Comparison of ENCODE assay signal across 7 mouse cellular contexts in genomic region chr8:8488191-8488694, GRCm38 (mm10).
A peak's percentile ranks its signal among the peaks of the same experiment; 100 is the strongest.
DNase-seq lines count a peak whose midpoint lies in the region; ATAC-seq and TF ChIP-seq lines count a peak whose summit lies in the region.

No protein-coding gene starts in this region.

- TF ChIP-seq CTCF in embryonic fibroblast, embryonic 13.5 days (IDR thresholded peaks at IDR 0.05; ENCODE audit: borderline replicate concordance, insufficient read depth, low read length), result no peak

- H3K36me3 ChIP-seq in lung, embryonic 16.5 days (ENCODE audit: control insufficient read depth, insufficient read depth, low read length), result no peaks in the 10 kb centered on the region
- H3K36me3 ChIP-seq in intestine, embryonic 15.5 days, result no peaks in the 10 kb centered on the region
- no peaks in the 10 kb centered on the region for H3K36me3 ChIP-seq in stomach, embryonic 14.5 days (ENCODE audit: control insufficient read depth, insufficient read depth, low read length)

- peak overlapping the region; percentile 37 for H3K4me2 ChIP-seq in lung, embryonic 16.5 days (ENCODE audit: low read depth, low read length)
- peak overlapping the region; percentile 43 for H3K4me2 ChIP-seq in intestine, embryonic 15.5 days (replicated peaks)
- H3K4me2 ChIP-seq in stomach, embryonic 14.5 days (replicated peaks; ENCODE audit: low read depth, low read length), result peak overlapping the region; percentile 11; the same call in 1 of the 2 replicates

- no peak overlapping the region for H3K4me3 ChIP-seq in lung, embryonic 16.5 days (ENCODE audit: low read length)
- no peak overlapping the region for H3K4me3 ChIP-seq in embryonic fibroblast, embryonic 13.5 days (ENCODE audit: insufficient read depth, low read length)
- no peak overlapping the region for H3K4me3 ChIP-seq in intestine, embryonic 15.5 days (replicated peaks)
- H3K4me3 ChIP-seq in stomach, embryonic 14.5 days (ENCODE audit: low read depth, low read length), result no peak overlapping the region

- no peaks in the 10 kb centered on the region for H3K9me3 ChIP-seq in lung, embryonic 16.5 days (ENCODE audit: control insufficient read depth, low read length)
- H3K9me3 ChIP-seq in intestine, embryonic 15.5 days, result no peaks in the 10 kb centered on the region
- no peaks in the 10 kb centered on the region for H3K9me3 ChIP-seq in stomach, embryonic 14.5 days (ENCODE audit: control insufficient read depth, low read depth, low read length)

- no peaks in the 10 kb centered on the region for H3K27me3 ChIP-seq in lung, embryonic 16.5 days (ENCODE audit: control insufficient read depth, insufficient read depth, low read depth, low read length)
- H3K27me3 ChIP-seq in intestine, embryonic 15.5 days (replicated peaks), result no peaks in the 10 kb centered on the region
- H3K27me3 ChIP-seq in stomach, embryonic 14.5 days (ENCODE audit: control insufficient read depth, insufficient read depth, low read length), result no peaks in the 10 kb centered on the region

- no peak overlapping the region for H3K27ac ChIP-seq in lung, embryonic 16.5 days (ENCODE audit: low read length)
- H3K27ac ChIP-seq in embryonic fibroblast, embryonic 13.5 days (ENCODE audit: insufficient read depth, low read length), result peak overlapping the region; percentile 38; the same call in 1 of the 2 replicates
- no peak overlapping the region for H3K27ac ChIP-seq in intestine, embryonic 15.5 days
- H3K27ac ChIP-seq in stomach, embryonic 14.5 days (ENCODE audit: low read length), result peak overlapping the region; percentile 17; the same call in 1 of the 2 replicates

- ATAC-seq in lung, embryonic 16.5 days (ENCODE audit: low read depth), result peak; percentile 26; the same call in 1 of the 2 replicates
- peak; percentile 72 for ATAC-seq in intestine, embryonic 15.5 days
- peak; percentile 43; the same call in 1 of the 2 replicates for ATAC-seq in stomach, embryonic 14.5 days (ENCODE audit: insufficient number of reproducible peaks, insufficient read depth, low FRiP score, low read depth)

- DNase-seq in lung, adult 18-20 months, result no peak
- no peak for DNase-seq in left cerebral cortex, adult 9 months (ENCODE audit: low spot score in 2 of 2)
- no peak for DNase-seq in layer of hippocampus, postnatal 14 days (ENCODE audit: low spot score in 2 of 2)

- no peak for TF ChIP-seq POLR2A in embryonic fibroblast, embryonic 13.5 days (IDR thresholded peaks at IDR 0.05; ENCODE audit: low read depth, low read length)

- peaks cover 9% of the 10 kb centered on the region for H3K4me1 ChIP-seq in lung, embryonic 16.5 days (replicated peaks; ENCODE audit: control insufficient read depth, insufficient read depth, low read length)
- peaks cover 8% of the 10 kb centered on the region for H3K4me1 ChIP-seq in embryonic fibroblast, embryonic 13.5 days (ENCODE audit: control insufficient read depth, insufficient read depth, low read length)
- peaks cover 8% of the 10 kb centered on the region for H3K4me1 ChIP-seq in intestine, embryonic 15.5 days (replicated peaks)
- H3K4me1 ChIP-seq in stomach, embryonic 14.5 days (ENCODE audit: control insufficient read depth, insufficient read depth, low read length), result peaks cover 11% of the 10 kb centered on the region; the same call in 1 of the 2 replicates

- H3K9ac ChIP-seq in lung, embryonic 16.5 days (ENCODE audit: low read length), result 0 out of 2 replicates have a peak overlapping the region, but pooled peaks have one; percentile 39
- H3K9ac ChIP-seq in intestine, embryonic 15.5 days, result no peak overlapping the region
- no peak overlapping the region for H3K9ac ChIP-seq in stomach, embryonic 14.5 days (replicated peaks; ENCODE audit: low read depth, low read length)

- WGBS in lung, embryonic 16.5 days, result 50% methylated on average over 9 of the region's 9 CpGs
- 52% methylated on average over 9 of the region's 9 CpGs for WGBS in intestine, embryonic 15.5 days
- WGBS in stomach, embryonic 14.5 days, result 51% methylated on average over 9 of the region's 9 CpGs

Comparison
In these comparisons a context has a peak if more than half of its experiments do, and no peak if none do; other contexts are left out.
1. H3K27ac ChIP-seq: peak in embryonic fibroblast, embryonic 13.5 days (single experiment) and stomach, embryonic 14.5 days (single experiment); none in lung, embryonic 16.5 days (single experiment) and intestine, embryonic 15.5 days (single experiment).
2. Peak in every context shown above with its lines, with median percentiles within 50 percentile points of each other: ATAC-seq and H3K4me2 ChIP-seq.